Mouse (Mus musculus) E14TG2a.4 (cell line): Measurements from ENCODE around the gene Fibcd1.

Source experiments
- CTCF ChIP-seq: conservative IDR thresholded peaks from 2 replicates; pipeline ENCODE4 v1.5.1; 2014; ENCODE audit warnings: low read length
- NANOG ChIP-seq: IDR thresholded peaks from 2 replicates; pipeline ENCODE4 v1.6.1; 2014; ENCODE audit warnings: borderline replicate concordance, low read length, mixed read lengths

GRCm38 (mm10) chr2:31876446-31876845 is 30.6 kb upstream of the Fibcd1 start:
- TF ChIP-seq CTCF, result no peak
- no peak for TF ChIP-seq NANOG
